Mouse (Mus musculus) limb, embryonic 13.5 days (tissue): Measurements from ENCODE around the gene Eci3. TPM values are rescaled to one million over a fixed set of nuclear protein-coding genes. Genes with fewer than 3 reads are reported as not detected.
A peak's percentile ranks its signal among the peaks of the same experiment; 100 is the strongest.
"Not testable (repeated sequence)": the region's sequence is repeated elsewhere in the genome, so short reads cannot be mapped to it uniquely, and the experiment has no call there.

Source experiments
- ATAC-seq: fragments of 200-750 bp; cut with Nextera tagmentation; 2 replicates; pipeline ENCODE4 v1.8.0; 2017; ENCODE audit warnings: low read depth, moderate number of reproducible peaks, moderate TSS enrichment; ENCODE audit not compliant: low FRiP score
- H3K27ac ChIP-seq: fragments of 300-500 bp; sonication (generic); 2 replicates; pipeline ENCODE4 v1.5.1; 2015; ENCODE audit warnings: inconsistent platforms, mild to moderate bottlenecking, moderate library complexity
- H3K27me3 ChIP-seq: fragments of 300-500 bp; sonication (generic); 2 replicates; pipeline ENCODE4 v1.6.1; 2015; ENCODE audit warnings: mild to moderate bottlenecking, inconsistent platforms
- H3K36me3 ChIP-seq: fragments of 300-500 bp; sonication (generic); 2 replicates; pipeline ENCODE4 v1.6.1; 2015; ENCODE audit warnings: inconsistent platforms, mild to moderate bottlenecking, moderate library complexity
- H3K4me1 ChIP-seq: fragments of 300-500 bp; sonication (generic); 2 replicates; pipeline ENCODE4 v1.6.1; 2015; ENCODE audit warnings: inconsistent platforms
- H3K4me2 ChIP-seq: fragments of 300-500 bp; sonication (generic); replicated peaks from 2 replicates; pipeline ENCODE4 v1.6.1; 2015; ENCODE audit warnings: inconsistent platforms, mild to moderate bottlenecking, moderate library complexity
- H3K4me3 ChIP-seq: fragments of 300-500 bp; sonication (generic); 2 replicates; pipeline ENCODE4 v1.5.1; 2015; ENCODE audit warnings: moderate library complexity, mild to moderate bottlenecking, inconsistent platforms
- H3K9ac ChIP-seq: fragments of 300-500 bp; sonication (generic); 2 replicates; pipeline ENCODE4 v1.6.1; 2015; ENCODE audit warnings: mild to moderate bottlenecking, inconsistent platforms
- H3K9me3 ChIP-seq: fragments of 300-500 bp; sonication (generic); 2 replicates; pipeline ENCODE4 v1.6.1; 2016; ENCODE audit warnings: inconsistent platforms
- WGBS: fragments of 180-500 bp; shearing (Covaris S2); methylation state at CpG from one replicate; pipeline ENCODE4 v1.1.7; 2015; 5-methylcytosine and 5-hydroxymethylcytosine counted together
- polyA plus RNA-seq: library from polyadenylated mRNA; unstranded; fragments of >200 nt; fragmentation: Nextera tagmentation; extraction: Ambion mirVana; gene quantifications from 2 replicates; pipeline ENCODE4 v1.2.1, GENCODE M21; 2015

The Eci3 gene
- polyA plus RNA-seq, 1 experiment from 2014 or later, result 1.4 TPM

- H3K27me3 ChIP-seq, H3K4me3 ChIP-seq, H3K9ac ChIP-seq, ATAC-seq, H3K4me1 ChIP-seq, H3K27ac ChIP-seq, H3K9me3 ChIP-seq, H3K4me2 ChIP-seq: not testable (repeated sequence)
- H3K36me3 ChIP-seq, result peaks cover 13% of the 10 kb centered on the region
These were observed 8.8 kb upstream of the Eci3 start for GRCm38 (mm10) chr13:34972456-34972855.

- not testable (repeated sequence) for H3K27ac ChIP-seq, H3K4me3 ChIP-seq, H3K9ac ChIP-seq, H3K9me3 ChIP-seq, ATAC-seq, H3K4me2 ChIP-seq, H3K36me3 ChIP-seq
- WGBS, result 65% methylated on average over 9 of the region's 9 CpGs
- H3K27me3 ChIP-seq, result peaks cover 33% of the 10 kb centered on the region
- peaks cover 11% of the 10 kb centered on the region for H3K4me1 ChIP-seq
These were observed 2.0 kb upstream of the Eci3 start for GRCm38 (mm10) chr13:34965647-34966046.

- ATAC-seq, result no peak
- Histone ChIP-seq H3K4me2 (peak overlapping the region; percentile 79), H3K4me3 (peak overlapping the region; percentile 50), H3K27me3 (peaks cover 33% of the 10 kb centered on the region), H3K9ac (0 out of 2 replicates have a peak overlapping the region, but pooled peaks have one; percentile 60), H3K36me3 (no peaks in the 10 kb centered on the region), H3K27ac (no peak overlapping the region), H3K4me1 (peaks cover 11% of the 10 kb centered on the region), H3K9me3 (no peaks in the 10 kb centered on the region)
- 10% methylated on average over 5 of the region's 5 CpGs for WGBS
These were observed 1.3 kb upstream of the Eci3 start for GRCm38 (mm10) chr13:34964866-34965265.

DNA sequence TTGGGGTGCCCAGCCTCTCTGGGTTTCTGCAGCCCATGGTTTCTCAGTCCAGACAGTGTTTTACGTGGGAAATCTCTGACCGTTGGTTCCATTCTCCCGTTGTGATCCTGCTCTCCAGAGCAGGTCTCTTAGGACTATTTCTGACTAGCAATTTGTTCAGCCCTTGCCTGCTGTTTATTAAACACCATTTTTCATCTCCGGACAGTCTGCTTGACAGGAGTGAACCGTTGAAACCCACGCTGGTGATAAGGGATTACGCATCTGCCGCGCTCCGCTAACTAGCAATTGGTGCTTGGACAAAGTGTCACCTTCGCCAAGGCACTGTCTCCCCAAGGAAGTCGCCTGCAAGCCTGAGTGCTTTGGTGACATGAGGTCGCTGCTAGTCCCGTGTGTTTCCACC is 809 bp upstream of the Eci3 start:
- whole genome bisulfite sequencing, result 5% methylated on average over 14 of the region's 14 CpGs
- peak overlapping the region; percentile 60; the same call in 1 of the 2 replicates for H3K9ac ChIP-seq
- no peaks in the 10 kb centered on the region for H3K9me3 ChIP-seq

DNA sequence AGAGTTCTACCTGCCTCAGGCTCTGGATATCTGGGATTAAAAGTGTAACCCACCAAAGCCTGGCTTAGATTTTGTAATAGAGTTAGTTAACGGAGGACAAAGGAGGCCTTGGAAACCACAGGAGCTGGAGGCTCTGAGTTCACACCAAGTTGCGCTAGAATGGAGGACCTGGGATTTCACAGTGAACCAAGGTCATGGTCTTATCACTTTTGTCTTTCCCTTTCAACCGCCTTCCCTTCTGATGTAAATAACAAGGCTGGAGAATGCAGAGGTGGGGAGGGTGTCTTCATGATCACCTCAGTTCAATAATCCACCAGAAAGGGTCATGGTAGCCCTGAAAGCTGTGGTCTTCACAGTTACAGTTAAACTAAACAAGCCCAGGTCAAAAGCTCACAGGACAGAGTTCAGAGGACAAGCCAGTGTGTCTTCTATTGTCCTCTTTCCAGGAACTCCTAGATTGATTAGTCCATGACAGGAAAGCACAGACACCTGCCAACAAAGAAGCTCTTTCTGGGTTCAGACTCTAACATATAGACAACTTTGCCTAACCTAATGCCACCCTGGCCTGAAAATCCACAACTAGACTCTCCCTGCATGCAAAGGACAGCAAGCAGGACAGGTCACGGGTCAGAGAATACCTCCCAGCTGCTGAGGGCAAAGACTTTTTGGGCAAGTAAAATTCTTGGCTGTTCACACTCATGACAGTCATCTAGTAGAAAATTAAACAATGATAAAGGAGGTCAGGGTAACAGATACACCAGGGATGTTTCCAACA is 2.4 kb downstream of the Eci3 start:
- WGBS, result 90% methylated on average over 4 of the region's 4 CpGs
- Histone ChIP-seq H3K9ac (no peak overlapping the region), H3K9me3 (no peaks in the 10 kb centered on the region), H3K27ac (no peak overlapping the region), H3K27me3 (peaks cover 25% of the 10 kb centered on the region), H3K4me3 (no peak overlapping the region), H3K4me2 (no peak overlapping the region), H3K4me1 (peaks cover 11% of the 10 kb centered on the region), H3K36me3 (no peaks in the 10 kb centered on the region)
- ATAC-seq, result no peak

More for the DNA sequence above, 809 bp upstream of the Eci3 start:
- Histone ChIP-seq H3K4me1 (peaks cover 11% of the 10 kb centered on the region), H3K4me3 (peak overlapping the region; percentile 50), H3K36me3 (no peaks in the 10 kb centered on the region), H3K27ac (no peak overlapping the region), H3K4me2 (peak overlapping the region; percentile 79), H3K27me3 (peaks cover 33% of the 10 kb centered on the region)
- ATAC-seq, result no peak

- H3K4me2 ChIP-seq, ATAC-seq, H3K27ac ChIP-seq, H3K9me3 ChIP-seq, H3K4me3 ChIP-seq, H3K9ac ChIP-seq, H3K36me3 ChIP-seq, H3K4me1 ChIP-seq, H3K27me3 ChIP-seq: not testable (repeated sequence)
- WGBS, result 84% methylated on average over 3 of the region's 3 CpGs
These were observed 5.5 kb downstream of the Eci3 start for GRCm38 (mm10) chr13:34958158-34958557.

DNA sequence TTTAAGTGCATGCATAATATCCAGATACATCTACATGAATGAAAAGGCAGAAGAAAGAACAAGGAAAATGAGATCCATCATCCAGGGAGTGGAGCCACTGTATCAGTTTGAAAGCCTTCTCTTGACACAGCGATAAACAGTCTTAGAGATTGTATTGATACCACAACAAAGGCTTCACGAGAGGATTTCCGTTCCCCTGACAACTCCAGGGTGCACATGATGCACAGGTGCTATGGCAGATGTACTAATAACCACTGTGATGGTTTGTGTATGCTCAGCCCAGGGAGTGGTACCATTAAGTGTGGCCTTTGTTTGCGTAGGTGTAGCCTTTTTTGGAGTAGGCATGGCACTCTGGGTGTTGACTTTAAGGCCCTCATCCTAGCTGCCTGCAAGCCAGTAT is 6.7 kb downstream of the Eci3 start:
- Histone ChIP-seq H3K9me3 (no peaks in the 10 kb centered on the region), H3K4me1 (no peaks in the 10 kb centered on the region), H3K36me3 (no peaks in the 10 kb centered on the region), H3K4me3 (no peak overlapping the region), H3K27me3 (no peaks in the 10 kb centered on the region), H3K4me2 (no peak overlapping the region), H3K9ac (no peak overlapping the region), H3K27ac (no peak overlapping the region)
- no peak for ATAC-seq
- WGBS, result 88% methylated on average over 4 of the region's 4 CpGs

GRCm38 (mm10) chr13:34951437-34951836 is 12.2 kb downstream of the Eci3 start:
- H3K36me3 ChIP-seq, ATAC-seq: not testable (repeated sequence)
- 89% methylated on average over 2 of the region's 2 CpGs for WGBS

GRCm38 (mm10) chr13:34942370-34942769 is 21.2 kb downstream of the Eci3 start:
- H3K9ac ChIP-seq, result no peak overlapping the region
- H3K4me2 ChIP-seq, result no peak overlapping the region
- 0 out of 2 replicates have a peak, but pooled peaks cover 3% of the 10 kb centered on the region for H3K4me1 ChIP-seq
- H3K9me3 ChIP-seq, result no peaks in the 10 kb centered on the region
- H3K27ac ChIP-seq, result no peak overlapping the region
- no peak overlapping the region for H3K4me3 ChIP-seq
- ATAC-seq, result no peak
- H3K36me3 ChIP-seq, result no peaks in the 10 kb centered on the region
- 0 out of 2 replicates have a peak, but pooled peaks cover 3% of the 10 kb centered on the region for H3K27me3 ChIP-seq

More at GRCm38 (mm10) chr13:34951437-34951836, 12.2 kb downstream of the Eci3 start:
- not testable (repeated sequence) for H3K4me3 ChIP-seq, H3K27ac ChIP-seq, H3K4me1 ChIP-seq, H3K9me3 ChIP-seq, H3K4me2 ChIP-seq, H3K9ac ChIP-seq, H3K27me3 ChIP-seq

DNA sequence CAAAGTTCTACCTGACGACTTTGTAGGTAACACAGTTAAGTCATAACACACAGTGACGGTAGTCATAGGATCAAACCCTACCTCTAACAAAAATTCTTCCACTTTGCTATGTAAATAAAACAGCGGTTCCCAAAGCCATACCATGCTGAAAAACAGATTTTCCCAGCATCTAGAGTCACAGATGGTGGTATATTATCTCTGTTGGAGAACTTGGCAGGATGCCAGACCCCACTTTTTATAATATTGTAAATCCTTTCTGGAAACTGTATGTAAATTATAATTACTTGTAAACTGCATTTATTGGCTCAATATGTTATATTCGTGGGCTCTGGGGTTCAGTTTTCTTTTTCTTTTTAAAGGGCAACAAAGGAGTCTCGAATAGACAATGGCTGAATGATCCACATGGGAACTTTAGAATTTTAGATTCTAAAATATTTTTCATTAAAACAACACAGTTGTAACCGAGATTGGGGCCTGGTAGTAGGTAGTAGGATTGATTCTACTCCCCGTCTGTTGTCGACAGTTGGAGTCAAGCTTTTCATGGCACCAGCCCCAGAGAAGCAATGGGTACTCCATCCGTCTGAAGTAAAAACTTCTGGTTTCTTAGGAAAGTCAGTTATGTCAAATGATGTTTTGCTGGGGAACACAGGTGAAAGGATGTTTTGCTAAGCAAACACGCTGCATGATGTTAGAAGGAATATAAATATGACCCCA is 28.5 kb downstream of the Eci3 start:
- no peak for ATAC-seq
- Histone ChIP-seq H3K9me3 (no peaks in the 10 kb centered on the region), H3K4me1 (no peaks in the 10 kb centered on the region), H3K9ac (no peak overlapping the region), H3K4me2 (no peak overlapping the region), H3K4me3 (no peak overlapping the region), H3K27me3 (peaks cover 7% of the 10 kb centered on the region; the same call in 1 of the 2 replicates), H3K27ac (no peak overlapping the region), H3K36me3 (no peaks in the 10 kb centered on the region)
- 45% methylated on average over 10 of the region's 10 CpGs for WGBS

GRCm38 (mm10) chr13:34924210-34924609 is 39.4 kb downstream of the Eci3 start, which contains the start of the genes Fam217a and 4933417A18Rik:
TSS of gene Fam217a (minus strand) at chr13:34924310.
TSS of gene 4933417A18Rik (plus strand) at chr13:34924409.
- H3K9ac ChIP-seq, result no peak within 1 kb of the TSS
- no peaks in the 10 kb centered on the region for H3K4me1 ChIP-seq
- 82% methylated on average over 4 of the region's 4 CpGs for WGBS
- H3K9me3 ChIP-seq, result no peaks in the 10 kb centered on the region
- H3K36me3 ChIP-seq, result no peaks in the 10 kb centered on the region
- no peak within 1 kb of the TSS for H3K4me3 ChIP-seq
- ATAC-seq, result no peak
- H3K4me2 ChIP-seq, result no peak within 1 kb of the TSS
- no peaks in the 10 kb centered on the region for H3K27me3 ChIP-seq
- H3K27ac ChIP-seq, result no peak within 1 kb of the TSS

DNA sequence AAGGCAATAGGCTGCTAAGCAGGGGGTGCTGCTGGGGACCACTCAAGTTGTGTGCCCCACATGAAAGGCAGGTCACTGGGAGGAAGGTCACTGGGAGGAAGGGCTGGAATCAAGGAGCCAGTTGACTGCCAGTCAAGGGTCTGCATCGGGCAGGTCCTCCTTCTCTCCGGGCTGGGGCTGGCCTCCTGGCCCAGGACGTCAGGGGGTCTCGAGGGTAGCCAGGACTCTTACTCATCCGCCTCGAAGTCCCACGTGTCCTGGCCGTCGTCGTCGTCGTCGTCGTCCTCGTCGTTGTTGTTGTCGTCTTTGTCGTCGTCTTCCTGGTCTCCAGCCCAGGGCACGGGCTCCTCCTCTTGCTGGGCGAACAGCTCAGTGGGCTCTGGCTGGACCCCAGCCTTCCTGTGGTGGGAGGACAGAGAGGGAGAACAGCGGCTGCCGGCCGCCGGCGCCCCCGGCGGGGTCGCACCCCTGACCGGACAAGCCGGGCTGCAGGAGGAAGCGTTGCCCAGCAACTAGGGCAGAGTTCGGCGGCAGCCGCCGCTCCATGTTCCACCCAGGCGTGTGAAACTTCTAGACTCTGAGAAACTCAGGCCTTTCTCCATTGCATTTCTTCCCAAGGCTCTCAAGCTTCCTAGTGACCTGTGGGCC is 47.0 kb downstream of the Eci3 start:
- 45% methylated on average over 37 of the region's 37 CpGs for WGBS

More for the DNA sequence above, 47.0 kb downstream of the Eci3 start:
- peak overlapping the region; percentile 53; the same call in 1 of the 2 replicates for H3K9ac ChIP-seq
- H3K4me1 ChIP-seq, result peaks cover 4% of the 10 kb centered on the region; the same call in 1 of the 2 replicates
- no peak for ATAC-seq
- no peaks in the 10 kb centered on the region for H3K36me3 ChIP-seq
- H3K4me3 ChIP-seq, result peak overlapping the region; percentile 30
- 0 out of 2 replicates have a peak, but pooled peaks cover 4% of the 10 kb centered on the region for H3K27me3 ChIP-seq
- peak overlapping the region; percentile 57 for H3K4me2 ChIP-seq
- H3K9me3 ChIP-seq, result no peaks in the 10 kb centered on the region
- no peak overlapping the region for H3K27ac ChIP-seq
